Mouse (Mus musculus) right cerebral cortex, adult 18-20 months (tissue): Measurements from ENCODE around the gene Tmem200b.

Source experiments
- DNase-seq: peaks from one replicate; pipeline ENCODE4 v3.0.0; 2022; ENCODE audit warnings: mixed read lengths

Gene Tmem200b

DNA sequence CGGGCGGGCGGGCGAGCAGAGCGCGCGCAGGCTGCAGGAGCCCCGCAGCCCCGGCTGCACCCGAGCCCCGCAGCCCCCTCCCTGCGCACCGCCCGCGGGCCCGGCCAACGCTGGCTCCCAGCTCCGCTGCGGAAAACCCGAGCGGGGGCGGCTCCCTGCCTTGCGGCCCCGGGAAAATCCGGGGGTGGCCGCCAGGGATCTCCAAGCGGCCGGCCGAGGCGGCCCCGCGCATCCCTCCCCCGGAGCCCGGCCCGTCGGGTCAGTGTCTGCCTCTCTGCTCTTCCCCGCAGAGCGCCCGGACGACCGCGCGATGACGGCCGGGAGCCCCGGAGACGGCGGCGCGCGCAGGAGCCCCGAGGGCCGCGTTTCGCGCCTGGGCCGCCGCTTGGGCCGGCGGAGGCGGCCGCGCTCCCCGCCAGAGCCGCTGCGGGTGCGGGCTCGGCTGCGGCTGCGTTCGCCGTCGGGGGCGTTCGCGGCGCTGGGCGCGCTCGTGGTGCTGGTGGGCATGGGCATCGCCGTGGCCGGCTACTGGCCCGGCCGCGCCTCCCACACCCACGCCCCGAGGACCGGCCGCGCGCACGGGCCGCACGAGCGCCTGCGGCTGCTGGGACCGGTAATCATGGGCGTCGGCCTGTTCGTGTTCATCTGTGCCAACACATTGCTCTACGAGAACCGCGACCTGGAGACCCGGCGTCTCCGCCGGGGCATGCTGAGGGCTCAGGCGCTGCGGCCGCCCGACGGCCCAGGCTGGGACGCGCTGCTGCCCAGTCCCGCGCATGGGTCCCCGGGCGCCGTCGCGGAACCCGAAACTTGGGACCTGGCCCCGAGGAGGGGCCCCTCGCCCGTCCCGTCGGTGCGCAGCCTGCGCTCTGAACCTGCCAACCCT, at the start of gene Tmem200b:
Gene Tmem200b, plus strand, starts transcription at position 311 of the 886 bp plus-strand sequence.
- DNase-seq: peak; percentile 59

DNA sequence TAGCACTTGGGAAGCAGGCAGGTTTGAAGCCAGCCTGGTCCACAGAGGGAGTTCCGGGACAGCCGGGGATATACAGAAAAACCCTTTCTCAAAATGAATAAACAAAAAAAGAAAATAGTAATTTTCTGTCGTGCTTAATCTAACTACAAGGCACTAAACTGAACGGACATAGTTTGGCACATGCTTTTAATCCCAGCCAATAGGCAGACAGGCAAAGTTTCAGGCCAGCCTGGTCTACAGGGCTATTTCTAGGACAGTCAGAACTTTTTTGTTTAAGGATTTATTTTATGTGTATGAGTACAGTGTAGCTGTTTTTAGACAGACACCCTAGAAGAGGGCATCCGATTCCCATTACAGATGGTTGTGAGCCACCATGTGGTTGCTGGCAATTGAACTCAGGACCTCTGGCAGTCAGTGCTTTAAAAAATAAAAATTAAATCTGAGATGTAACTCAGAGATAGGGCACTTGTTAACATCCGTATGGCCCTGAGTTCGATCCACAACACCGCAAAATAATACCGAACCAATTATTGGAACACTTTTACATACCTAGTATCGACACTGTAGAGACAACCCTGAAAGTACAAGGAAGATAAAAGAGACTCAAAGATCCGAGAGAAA, 48.8 kb upstream of the Tmem200b start:
- DNase-seq: no peak

DNA sequence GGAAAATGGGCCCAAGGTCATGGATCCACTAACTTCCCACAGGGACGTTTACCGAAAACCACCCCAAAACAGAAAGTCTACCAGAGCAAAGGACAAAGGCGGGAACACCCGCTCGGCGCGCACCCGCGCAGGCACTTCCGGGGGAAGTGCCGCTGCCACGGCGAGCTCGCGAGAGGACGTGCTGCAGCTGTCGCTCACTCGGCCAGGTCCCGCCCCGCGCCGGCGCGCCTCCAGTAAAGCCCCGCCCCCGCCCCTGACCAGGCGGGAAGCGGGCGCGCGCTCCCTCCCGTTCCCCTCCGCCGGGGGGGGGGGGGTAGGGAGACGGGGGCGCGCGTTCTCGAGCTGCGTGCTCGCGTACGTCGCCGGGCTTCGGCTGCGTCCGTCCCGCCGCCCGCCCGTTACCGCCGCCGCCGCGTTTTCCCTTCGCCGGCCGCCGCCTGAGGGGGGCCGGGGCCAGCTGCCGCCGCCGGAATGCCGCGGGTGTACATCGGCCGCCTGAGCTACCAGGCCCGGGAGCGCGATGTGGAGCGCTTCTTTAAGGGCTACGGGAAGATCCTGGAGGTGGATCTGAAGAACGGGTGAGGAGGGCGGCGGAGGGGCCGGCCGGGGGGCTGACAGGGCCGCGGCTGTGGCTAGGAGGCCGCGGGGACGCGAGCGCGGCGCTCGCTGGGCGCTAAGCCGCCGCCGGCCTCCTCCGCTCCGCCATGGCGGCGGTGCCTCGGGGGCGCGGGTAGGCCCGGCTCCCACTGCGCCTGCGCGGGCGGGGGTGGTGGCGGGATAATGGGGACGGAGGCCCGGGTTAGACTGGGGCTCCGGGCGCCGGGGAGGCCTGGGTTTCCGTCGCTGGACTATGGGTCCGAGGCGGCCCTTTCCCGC, 48.0 kb upstream of the Tmem200b start, which contains the start of gene Srsf4:
Gene Srsf4, plus strand, starts transcription at position 325 of the 876 bp plus-strand sequence.
- DNase-seq: peak; percentile 95

DNA sequence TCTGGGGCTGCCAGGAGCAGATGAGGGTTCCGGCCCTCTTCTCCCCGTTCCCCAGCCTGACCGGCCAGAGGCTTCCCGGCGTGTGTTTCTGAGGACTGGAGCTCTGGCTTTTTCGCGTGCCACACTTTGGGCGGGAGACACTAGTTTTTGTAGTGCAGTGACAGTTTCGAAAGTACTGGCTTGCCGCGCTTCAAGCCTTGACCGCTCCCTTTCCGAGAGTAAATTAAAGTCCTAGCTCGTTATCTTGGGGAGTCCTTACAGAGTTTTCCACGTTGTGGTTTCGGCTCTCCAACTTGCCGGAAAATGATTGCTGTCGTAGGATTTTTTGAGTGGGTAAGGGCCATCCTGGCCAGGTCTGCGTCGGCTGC, 47.4 kb upstream of the Tmem200b start:
- DNase-seq: no peak

DNA sequence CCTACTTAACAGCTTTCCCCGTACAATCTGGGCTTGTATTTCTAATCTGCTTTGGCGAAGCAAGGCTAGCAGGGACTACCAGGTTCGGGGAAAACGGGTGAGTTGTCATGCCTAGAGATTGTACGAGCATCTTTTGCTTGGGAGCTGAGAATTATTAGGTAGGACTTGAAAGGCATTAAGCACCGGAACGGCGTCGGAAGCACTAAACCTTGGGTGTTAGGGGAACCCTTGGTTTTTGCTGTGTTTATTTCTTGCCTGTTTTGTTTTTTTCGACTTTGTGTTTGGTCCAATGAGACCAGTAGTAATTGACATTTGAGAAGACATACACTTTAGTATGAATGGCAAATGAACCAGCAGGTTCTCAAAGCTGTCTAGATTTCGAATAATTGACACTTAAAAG, 47.0 kb upstream of the Tmem200b start:
- DNase-seq: no peak

DNA sequence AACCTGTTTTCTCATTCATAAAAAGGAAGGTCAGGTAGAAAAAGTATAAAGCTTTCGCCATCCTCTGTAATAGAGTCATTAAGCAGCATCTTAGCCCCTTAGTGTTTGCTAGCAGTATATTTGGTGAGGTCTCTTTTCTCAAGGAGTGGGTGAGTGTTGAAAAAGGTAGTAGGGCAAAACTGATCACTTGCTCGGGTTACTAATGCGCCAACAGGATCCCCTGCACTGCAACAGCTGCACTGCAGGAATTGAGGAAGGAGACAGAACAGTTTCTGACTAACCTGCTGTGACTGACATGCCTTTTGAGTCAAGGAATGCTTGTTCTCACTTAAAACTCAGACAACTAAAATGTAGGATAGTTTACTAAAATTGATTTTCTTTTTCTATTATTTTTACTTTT, 46.3 kb upstream of the Tmem200b start:
- DNase-seq: no peak

DNA sequence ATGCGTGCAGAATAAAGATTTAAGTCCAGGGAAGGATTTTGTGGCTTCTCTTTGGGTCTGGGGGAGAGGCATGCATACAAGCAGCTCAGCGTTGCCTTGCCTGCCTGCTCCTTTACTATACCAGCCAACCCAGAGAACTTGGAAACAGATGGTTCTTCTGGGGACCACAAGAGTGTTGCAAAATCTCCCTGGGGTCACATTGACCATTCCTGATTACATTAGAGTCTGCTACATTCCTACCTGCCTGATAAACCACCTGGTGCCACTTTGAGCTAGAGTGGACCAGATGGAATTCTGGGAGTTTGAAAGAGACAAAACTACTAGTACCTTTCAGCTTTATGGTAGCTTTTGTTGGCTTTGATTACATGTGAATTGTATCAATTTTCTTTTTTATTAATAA, 44.7 kb upstream of the Tmem200b start:
- DNase-seq: no peak

DNA sequence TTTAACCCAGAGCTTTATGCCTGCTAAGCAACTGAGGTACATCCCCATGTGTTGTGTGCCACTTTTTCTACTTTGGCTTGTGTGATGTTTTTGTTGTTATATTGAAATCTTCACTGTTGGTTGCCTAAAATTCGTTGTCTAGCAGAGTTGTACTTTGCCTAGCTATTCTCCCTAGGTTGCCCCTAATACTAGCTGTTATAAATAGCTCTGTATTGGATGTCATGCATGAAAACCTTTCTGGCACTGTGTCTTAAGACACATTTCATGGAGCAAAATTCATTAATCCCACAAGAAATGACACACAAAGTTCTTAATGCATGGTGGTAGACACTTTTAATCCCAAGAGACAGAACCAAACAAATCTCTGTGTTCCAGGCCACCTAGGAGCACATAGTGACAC, 41.9 kb upstream of the Tmem200b start:
- DNase-seq: no peak

DNA sequence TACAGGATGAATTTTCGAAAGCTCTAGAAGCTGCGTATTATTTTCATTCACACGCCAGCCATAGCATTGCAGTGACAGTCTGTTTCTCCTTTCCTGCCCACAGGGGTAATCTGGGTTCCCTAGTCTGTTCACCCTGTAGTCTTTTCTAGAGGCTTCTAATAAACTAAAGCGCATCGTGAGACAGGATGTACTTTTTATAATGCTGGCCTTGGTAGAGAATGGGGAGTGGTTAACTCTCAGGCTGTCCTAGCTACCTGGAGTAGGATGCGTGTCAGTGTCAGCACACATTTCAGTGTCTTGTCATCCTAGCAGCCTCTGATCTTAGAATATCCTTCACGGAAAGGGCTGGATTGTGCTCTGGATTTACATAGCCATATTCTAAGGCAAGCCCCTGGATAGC, 40.3 kb upstream of the Tmem200b start:
- DNase-seq: no peak

DNA sequence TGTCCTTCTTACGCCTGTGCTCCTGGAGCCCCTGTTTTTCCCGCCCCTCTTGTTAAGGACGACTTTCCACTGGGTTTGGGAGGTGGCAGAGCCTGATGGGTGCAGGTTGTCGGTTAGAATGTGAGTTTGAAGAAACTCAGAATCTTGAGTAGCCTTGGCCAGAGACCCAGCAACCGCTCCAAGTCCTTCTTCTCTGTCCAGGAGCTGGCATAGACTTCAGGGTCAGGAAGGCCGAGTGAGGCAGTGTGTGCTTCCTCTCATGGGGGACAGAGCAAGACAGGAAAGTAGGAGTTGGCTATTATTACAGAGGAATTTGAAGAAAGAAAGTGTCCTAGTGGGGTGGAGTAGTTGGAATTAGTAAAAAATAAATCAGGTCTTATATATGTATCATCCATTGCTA, 38.0 kb upstream of the Tmem200b start:
- DNase-seq: no peak

DNA sequence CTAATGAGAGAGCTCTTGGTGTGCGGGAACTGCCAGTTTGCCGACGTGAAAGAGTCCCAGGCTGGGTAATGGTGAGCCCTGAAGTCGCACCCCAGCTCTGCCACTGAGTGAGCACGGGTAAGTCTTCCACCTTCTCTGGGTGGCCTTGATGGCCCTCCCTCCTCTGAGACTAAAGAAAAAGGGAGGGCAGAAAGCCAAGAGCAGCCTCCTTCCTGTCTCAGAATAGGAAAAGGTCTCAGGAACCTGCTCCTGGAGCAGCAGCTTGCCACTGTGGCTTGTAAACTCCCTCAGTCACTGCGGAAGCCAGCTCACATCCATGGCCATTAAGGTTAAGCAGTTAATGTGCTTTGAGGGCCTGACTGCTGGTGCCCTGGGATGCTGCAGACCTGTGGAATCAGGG, 36.2 kb upstream of the Tmem200b start:
- no peak for DNase-seq

DNA sequence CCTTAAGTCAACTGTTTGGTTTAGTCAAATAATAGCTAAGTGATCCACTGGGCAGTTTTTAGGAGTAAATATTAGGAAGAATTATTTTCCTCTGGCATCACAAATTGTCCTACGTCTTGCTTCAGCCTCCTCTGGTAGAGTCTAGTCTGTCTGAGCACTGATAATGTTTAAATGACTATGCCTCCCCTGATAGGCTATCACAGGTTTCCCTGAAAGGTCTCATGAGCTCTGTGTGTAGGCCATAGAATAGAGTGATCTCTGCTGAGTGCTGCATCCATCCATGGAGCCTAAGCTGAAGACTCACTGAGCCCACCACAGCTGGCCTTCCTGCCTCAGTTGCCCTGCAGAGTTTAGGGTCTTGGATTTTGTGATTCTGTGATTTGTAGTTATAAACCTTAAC, 33.0 kb upstream of the Tmem200b start:
- DNase-seq: no peak

DNA sequence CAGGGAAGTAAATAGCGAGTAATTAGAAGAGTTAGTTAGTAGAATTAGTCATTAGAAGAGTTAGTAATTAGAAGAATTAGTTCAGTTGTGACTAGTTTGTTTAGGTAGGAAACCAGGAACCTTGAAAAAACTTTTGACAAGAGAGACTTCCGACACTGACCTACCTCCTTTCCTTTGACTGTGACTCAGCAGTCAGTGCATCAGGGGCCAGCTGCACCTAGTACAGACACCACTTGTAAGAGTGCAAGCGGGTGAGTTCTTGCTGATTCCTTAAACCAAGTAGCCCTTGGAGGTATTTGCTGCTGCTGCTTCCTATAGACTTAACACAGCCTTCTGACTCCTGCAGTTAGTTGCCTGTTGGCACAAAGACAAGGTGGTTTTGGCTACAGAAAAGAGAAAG, 30.9 kb upstream of the Tmem200b start:
- DNase-seq: no peak

DNA sequence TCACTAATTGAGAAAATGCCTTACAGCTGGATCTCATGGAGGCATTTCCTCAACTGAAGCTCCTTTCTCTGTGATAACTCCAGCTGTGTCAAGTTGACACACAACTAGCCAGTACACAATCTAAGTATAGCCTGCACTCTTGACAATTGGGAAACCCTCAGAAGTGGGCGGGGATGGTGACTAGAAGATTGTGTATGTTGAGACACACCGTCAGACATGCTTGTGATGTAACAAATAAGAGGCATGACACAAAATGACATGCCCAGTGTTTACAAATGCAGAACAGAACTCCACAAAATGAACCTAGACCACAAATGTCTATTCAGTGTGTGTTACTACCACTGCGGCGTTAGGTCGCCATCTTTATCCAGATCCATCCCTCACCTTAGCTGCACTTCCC, 24.5 kb upstream of the Tmem200b start:
- no peak for DNase-seq

DNA sequence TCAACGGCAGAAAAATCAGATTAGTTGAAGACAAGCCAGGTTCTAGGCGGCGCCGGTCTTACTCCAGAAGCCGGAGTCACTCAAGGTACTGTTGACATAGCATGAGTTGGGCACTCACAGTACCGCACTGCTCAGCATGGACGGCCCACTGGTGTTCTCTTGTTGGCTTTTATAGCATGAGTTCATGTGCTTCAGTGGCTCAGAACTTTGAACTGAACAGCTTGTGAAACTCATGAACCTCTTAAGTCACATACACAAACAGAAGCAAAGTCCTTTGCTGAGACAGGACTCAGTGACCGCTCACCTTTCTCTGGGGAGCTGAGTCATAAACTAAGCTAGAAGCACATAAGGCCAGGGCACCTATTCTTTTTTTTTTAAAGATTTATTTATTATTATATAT, 23.8 kb upstream of the Tmem200b start:
- no peak for DNase-seq

DNA sequence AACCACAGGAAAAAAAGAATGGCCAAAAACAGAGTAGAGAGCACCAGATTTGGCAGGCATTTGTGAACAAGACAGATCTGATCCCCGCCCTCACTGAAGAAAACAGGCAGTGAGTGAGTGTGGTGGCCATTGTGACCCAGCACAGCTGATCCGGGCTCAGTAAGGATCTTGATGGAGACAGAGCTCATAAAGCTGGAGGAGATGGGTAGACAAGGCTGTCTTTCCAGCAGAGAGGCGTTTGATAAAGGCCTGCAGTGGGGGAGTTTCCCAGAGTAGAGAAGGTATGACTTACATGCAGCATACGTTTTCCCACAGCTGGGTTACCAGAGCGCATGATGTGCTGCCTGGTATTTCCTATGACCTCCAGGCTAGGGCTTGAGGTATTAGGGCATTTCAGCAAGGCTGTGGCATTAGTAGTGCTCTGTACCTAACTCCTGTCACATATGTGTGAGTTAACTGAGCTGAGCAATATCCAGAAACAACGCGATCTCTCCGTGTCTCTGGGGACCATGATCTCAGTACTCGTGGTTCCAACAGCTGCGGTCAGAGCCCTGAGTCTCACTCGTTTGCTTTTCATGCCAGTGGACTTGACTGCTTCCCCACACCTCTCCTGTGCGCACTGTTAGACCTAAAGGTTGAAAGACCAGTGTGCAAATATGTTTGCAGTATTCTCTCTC, 22.9 kb upstream of the Tmem200b start:
- DNase-seq: no peak

DNA sequence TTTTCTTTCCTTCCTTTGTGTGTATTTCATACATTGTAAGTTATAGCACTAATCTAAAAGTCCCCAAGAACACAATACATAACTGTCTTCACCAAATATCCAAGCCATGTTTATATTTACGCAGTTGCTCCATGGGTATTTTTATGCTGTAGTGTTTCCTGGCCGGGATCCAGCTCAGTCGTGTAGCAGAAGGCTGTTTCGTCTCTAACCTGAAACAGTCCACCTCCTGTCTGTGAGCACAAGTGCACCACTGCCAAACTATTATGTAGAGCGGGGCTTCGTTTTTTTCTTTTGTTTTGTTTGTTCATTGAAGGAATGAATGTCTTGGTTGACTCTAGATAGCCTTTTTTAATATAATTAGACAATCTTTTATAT, 22.4 kb upstream of the Tmem200b start:
- DNase-seq: no peak

DNA sequence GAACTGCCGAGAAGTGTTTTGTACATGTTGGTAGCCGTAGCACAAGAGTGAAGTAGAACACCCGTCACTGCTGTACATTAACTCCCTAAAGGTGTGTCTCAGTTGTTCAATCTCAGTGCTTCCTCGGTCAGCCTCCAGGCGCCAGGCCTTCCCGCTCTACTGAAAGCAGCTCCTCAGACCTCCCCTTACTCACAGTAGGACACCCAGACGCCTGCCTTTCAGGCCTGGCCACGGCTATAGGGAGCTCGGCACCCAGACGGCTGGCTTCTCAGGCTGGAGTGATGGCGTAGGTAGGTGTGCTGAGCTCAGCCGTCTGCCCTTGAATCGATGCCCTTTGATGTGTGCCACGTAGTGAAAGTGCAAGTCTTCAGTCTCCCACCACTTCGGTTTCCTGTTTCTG, 20.5 kb upstream of the Tmem200b start:
- DNase-seq: no peak

DNA sequence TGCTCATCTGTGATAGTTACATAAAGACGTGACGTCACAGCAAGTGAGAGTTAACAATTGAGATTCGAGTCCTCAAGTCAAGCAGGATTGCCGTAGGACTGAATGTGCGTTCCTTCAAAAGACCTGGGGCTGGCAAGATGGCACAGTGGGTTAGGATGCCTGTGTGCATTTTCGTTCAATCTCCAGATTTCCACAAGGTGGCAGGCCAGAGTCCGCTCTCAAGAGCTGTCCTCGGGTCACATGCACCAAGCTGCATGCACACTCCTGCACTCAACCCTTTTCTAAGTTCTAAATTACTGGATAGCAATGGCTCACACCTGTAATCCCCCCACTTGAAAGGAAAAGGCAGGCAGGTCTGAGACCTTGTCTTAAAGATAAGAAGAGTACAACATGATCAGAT, 17.1 kb upstream of the Tmem200b start:
- DNase-seq: no peak

DNA sequence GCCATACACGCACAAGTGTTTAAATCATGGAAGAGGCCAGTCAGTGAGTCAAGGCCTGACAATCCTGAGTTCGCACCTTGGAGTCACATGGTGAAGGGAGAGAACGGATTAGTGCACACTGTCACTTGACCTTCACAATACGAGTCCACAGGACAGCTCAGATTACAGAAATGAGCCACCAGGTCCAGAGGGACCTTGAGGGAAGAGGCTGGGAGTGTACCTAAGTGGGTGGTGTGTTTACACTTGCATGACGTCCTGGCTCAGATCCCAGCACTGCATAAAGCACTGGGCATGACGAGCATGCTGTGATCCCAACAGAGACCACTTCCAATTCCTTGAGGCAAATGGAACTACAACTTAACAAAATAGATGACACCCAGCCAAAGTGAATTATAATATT, 15.1 kb upstream of the Tmem200b start:
- no peak for DNase-seq

DNA sequence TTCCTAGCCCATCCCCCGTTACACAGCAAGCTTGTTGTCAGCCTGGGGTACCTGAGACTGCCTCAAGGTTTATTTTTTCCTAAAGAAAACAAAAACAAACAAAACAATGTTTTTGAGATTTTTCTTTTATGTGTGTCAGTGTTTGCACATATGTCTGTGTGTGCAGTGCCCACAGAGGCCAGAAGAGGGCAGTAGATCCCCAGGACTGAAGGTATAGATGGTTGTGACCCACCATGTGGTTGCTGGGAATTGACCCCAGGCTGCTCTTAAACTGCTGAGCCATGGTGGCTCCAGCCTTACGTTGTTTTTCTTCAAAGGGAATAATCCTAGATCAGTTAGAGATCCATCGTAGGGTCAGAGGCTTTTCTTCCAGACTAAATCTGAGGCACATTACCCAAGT, 13.7 kb upstream of the Tmem200b start:
- DNase-seq: no peak

DNA sequence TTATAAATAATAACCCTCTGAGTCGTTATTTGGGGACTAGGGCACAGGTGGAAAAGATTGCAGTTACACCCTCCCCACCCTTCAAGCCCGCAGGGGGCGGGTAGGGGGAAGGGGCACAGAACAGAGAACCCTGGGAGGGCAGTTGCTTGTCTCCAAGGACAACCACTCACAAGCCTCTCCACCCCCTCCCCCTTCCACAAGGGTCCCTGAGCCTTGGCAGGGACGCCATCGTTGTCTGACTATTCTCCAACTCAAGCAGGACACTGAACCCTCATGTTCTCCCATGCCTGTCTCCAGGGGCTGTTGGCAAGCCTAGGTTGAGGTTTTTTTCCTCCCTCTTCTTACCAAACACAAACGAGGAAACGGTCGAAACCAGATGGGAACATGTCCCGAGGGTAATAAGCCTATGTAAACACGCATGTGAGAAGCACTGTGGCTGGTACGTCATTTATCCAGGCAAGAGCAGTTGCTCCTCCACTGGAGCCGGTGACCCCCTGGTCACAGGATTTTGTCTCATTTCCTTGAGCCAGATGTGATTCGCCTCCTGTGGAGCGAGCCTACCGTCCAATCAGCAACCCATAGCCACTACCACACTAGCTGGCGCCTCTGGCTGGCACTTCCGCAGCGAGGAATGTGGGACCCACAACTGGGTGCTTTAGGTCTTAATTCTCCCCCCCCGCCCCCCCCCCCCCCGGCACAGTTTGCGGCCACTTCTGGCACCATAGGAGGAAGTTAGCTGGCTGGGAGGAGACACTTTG, 11.2 kb upstream of the Tmem200b start:
- DNase-seq: no peak
